Mouse (Mus musculus) 416B (cell line): ENCODE results near the gene Tmem161a.
"Not testable (repeated sequence)": the region's sequence is repeated elsewhere in the genome, so short reads cannot be mapped to it uniquely, and the experiment has no call there.

Experiments used
- DNase-seq: peaks from one replicate; pipeline ENCODE4 v3.0.0; 2011; ENCODE audit warnings: low read depth

The Tmem161a gene

DNA sequence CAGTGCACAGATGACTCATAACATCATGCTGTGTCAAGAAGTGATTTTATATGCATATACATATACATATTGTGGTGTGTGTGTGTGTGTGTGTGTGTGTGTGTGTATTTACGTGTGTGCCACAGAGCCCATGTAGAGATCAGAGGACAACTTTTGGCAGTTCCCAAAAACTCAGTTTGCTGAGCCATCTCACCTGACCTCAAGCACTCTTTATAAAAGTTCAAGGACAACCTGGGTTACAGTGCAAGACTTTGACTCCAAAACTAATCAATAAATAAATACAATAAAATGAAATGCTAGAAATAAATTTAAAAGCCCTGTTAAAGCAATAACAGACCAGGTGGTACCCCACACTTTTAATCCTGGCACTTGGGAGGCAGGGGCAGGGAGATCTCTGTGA, 39.1 kb downstream of the Tmem161a start:
- no peak for DNase-seq

DNA sequence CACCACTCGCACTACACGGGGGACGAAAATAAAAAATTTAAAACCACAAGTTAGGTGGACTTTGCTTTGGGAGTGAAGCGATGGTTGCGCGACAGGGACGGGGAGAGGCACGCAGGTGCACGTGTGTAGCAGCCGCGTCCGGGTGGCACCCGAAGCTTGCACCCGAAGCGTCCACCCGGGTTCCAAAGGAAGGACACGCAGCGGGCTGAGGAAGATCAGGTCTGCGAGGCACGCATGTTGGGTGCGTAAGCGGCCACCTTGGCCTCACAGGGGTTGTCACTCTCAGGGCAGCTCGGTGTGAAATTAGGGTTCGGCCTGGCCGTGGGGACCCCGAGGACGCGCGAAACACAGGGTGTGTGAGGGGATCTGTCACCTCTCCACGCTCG, 39.6 kb downstream of the Tmem161a start:
- DNase-seq: peak; percentile 35

DNA sequence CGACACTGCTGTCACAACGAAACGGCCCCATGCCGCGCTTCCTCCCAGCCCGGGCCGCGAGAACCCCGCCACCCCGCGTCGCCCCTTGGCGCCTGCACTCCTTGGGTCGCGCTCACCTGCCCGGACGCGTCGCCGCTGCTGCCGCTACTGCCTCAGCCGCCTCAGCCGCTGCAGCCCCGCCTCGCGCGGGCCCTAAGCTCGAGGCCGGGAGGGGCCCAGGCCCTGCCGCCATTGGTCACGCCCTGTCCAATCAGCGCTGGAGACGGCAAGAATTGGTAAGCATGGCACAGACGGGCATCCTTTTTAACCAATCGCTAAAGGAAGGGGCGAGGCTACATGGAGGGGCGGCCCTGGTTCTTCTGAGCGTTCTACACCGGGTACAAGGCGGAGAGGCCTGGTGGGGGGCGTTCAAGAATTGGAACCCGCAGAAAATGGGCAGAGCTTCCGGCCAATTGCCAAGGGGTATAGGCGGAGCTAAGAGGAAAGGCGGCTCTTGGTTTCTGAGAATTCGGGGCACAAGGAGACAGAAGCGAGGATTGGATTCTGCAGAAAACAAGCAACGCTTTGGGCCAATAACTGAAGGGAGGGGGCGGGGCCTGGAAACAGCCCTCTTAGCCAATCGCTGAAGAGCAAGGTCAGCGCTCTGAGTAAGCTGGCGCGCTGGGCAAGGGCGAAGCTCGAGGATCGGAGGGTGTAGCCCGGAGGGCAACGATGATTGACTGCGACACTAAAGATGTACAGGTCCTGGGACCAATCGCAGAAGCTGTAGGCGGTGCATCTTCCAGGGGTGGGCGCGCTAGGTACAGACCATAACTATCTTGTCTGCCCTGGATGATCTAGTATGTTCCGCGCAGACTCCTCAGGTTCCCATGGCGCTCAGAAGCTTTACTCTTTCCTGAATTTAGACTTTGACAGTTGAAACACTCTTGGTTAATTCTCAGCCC, 40.2 kb downstream of the Tmem161a start, which contains the start of gene Slc25a42:
TSS of gene Slc25a42 (minus strand) at position 194 of the 944 bp plus-strand sequence.
- DNase-seq: peak; percentile 100

- DNase-seq: peak; percentile 70
Observed at GRCm38 (mm10) chr8:70214411-70214810, 42.3 kb downstream of the Tmem161a start.

- DNase-seq: no peak
Observed at GRCm38 (mm10) chr8:70215092-70215491, 42.9 kb downstream of the Tmem161a start.

DNA sequence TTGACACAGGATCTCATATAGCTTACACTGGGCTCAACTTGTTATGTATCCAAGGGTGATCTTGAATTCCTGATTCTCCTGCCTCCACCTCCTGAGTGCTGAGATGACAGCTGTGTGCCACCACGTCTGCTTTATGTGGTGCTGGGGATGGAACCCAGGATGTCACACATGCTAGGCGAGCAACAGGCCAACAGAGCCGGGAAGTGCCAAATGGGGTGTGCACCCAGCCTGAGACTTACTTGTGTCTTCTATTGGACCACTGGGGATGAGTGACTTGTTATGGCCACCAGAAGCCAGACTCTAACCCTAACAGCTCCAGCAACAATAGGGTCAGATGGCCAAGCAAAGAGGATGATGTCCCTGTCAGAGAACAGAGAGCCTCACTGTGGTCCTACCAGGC, 44.0 kb downstream of the Tmem161a start:
- DNase-seq: not testable (repeated sequence)

DNA sequence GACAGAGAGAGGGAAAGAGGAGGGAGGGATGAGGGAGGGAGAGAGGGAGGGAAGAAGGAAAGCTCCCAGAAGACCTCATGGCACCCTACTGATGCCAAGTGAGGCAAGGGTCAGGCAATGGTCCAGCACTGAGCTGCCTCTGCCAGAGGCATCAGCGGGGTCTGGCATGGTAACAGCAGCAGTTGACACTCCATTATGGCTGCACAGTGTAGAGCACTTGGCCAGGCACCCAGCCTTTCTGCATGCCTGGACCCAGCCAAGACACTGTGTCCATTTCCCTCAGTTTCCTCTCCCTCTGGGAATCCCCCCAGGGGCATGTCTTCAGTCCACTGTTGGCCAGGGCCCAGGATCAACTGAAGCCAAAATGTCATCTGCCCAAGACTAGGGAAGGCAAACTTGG, 44.4 kb downstream of the Tmem161a start:
- DNase-seq: no peak

- DNase-seq: no peak
Observed at GRCm38 (mm10) chr8:70217441-70217840, 45.3 kb downstream of the Tmem161a start.

- no peak for DNase-seq
Observed at GRCm38 (mm10) chr8:70219107-70219684, 47.0 kb downstream of the Tmem161a start.

DNA sequence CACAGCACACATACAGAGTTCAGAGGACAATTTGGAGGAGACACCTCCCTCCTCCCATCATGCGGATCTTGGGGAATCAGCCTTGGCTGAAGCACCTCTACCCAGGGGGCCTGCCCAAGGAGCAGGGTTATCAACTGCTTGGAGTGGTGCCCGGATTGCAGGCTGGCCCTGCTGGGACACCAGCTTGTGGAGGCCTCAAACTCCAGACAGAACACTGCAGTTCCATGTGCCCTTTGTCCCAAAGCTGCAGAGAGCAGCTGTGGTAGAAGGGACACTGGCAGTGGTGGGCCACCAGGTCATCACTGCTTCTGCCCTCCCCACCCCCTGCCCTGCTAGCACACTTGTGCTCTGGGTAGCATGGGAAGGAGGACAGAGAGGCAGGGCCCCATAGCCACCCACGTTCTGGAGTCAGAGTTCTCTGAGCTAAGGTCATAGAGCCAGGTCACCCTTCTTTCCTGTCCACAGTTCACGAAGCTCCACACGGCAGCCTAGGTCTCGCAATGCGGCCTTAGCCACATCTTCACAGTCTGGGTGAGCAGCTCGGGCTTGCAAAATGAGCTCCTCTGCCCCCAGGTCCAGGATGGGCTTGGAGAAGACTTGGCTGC, 48.2 kb downstream of the Tmem161a start:
- DNase-seq: no peak

- no peak for DNase-seq
Observed at GRCm38 (mm10) chr8:70220911-70221310, 48.8 kb downstream of the Tmem161a start.

DNA sequence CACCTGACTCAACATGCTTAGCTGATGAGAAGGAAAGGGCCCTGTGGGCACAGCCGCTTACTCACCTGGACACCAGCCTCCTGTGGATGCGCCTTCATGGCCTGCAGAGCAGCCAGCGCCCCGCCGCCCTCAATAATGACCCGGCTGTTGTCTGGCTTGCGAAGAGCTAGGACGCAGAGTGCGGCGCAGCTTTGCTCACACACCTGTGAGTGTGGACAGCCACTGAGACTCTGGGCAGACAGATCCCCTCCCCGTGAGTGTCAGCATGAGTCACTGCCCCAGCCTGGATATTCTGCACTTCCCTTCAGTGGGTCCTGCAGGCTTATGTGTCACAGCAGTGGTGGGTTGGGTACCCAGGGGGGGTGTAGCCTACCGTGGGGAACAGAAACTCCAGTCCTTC, 49.9 kb downstream of the Tmem161a start:
- DNase-seq: no peak

DNA sequence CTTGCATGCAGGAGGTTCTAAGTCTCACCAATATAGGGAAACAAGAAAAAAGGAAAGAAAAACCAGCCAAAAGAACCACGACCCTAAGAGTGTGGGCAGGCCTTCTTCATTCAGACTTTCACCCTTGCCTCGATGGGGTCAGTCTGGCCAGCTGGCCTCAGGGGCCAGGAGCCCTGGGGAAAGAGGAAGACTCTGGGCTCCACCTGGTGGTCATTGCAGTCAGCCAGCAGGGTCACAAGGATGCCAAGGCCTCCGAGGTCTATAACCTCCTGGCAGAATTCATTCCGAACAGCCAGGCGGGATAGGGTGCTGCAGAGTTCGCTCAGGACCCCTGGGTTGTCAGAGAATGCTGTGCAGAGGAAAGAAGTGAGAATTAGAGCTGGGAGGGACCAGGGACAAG, 51.2 kb downstream of the Tmem161a start:
- peak; percentile 26 for DNase-seq

DNA sequence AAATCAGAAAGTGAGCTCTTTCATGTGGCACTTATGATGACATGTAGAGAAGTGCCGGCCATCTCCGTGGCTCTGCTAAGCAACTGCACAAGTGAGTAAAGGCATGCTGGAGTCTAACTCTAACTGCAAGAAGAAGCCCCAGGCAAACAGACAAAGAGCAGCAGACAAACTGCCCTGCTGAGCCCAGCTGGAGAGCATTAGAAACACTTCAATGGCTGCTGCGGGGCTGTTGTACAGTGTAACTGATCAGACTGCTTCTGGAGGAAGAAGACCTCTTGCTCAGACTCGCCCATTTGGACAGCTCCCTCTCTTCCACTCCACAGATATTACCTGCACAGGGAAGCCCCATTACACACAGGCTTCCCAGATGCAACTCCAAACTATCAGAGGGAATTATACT, 55.8 kb downstream of the Tmem161a start:
- no peak for DNase-seq

- DNase-seq: no peak
Observed at GRCm38 (mm10) chr8:70230837-70231236, 58.7 kb downstream of the Tmem161a start.
